Mouse (Mus musculus): ENCODE data around the gene Erv3. TPM values are rescaled to one million over a fixed set of nuclear protein-coding genes. Genes with fewer than 3 reads are reported as not detected.

The Erv3 gene
- not detected in 2 replicates for polyA plus RNA-seq (2014; fragmentation: Nextera tagmentation; extraction: Ambion mirVana)

DNA sequence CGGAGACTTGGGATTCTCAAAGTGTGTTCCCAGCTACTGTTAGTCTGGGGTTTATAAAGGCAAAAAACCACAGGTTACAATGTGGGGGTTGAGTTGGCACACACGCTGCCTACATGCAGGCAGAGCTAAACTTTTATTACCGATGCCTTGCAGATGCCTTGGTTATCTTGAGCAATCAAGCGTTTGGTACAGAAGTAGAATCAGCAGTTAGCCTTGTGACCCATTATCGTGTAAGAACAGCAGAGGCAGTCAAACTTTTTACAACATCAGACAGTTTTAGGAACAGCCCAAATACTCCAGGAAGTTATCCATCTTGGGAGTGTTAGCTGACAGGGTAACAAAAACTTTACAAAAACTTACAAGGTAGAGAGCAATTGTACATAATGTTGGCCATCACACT is at the start of gene Erv3:
TSS of gene Erv3 (minus strand) at position 27 of the 400 bp plus-strand sequence.
- DNase-seq (ENCODE audit: low spot score) (no peak), ATAC-seq (ENCODE audit: insufficient read depth, low FRiP score, low TSS enrichment) (no peak)
- no peaks in the 10 kb centered on the region for H3K36me3 ChIP-seq (ENCODE audit: control insufficient read depth, insufficient read depth, low read length)
- H3K9me3 ChIP-seq (ENCODE audit: control insufficient read depth, low read length), result no peaks in the 10 kb centered on the region
- H3K4me1 ChIP-seq (ENCODE audit: control insufficient read depth, insufficient read depth, low read length), result no peaks in the 10 kb centered on the region
- no peak within 1 kb of the TSS for H3K27ac ChIP-seq (ENCODE audit: low read depth, low read length)
- no peak within 1 kb of the TSS for H3K4me2 ChIP-seq (ENCODE audit: low read depth)
- H3K27me3 ChIP-seq (ENCODE audit: control insufficient read depth, insufficient read depth, low read length), result no peaks in the 10 kb centered on the region
- no peak within 1 kb of the TSS for H3K4me3 ChIP-seq (ENCODE audit: low read depth, low read length)
- WGBS, result 89% methylated on average over 5 of the region's 5 CpGs
- H3K9ac ChIP-seq (ENCODE audit: low read length), result no peak within 1 kb of the TSS

DNA sequence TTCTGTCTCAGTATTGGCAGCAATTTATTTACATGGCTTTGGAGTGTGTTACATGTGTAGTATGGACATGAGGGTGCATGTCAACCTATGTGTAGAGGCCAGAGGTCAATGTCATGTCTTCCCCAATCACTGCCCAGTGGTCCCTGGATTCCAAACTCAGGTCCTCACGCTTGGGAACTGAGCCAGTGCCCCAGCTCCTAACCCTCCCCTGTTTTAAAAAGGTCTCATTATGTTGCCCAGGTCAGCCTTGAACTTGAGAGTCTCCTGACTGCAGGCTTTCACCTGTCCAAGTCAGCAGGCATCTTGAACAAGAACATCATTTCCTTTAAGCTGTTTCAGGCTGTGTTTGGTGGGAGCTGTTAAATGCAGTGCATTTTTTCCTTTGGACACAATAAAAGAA is 49.4 kb upstream of the Erv3 start:
- no peaks in the 10 kb centered on the region for H3K4me1 ChIP-seq (ENCODE audit: control insufficient read depth, insufficient read depth, low read length)

DNA sequence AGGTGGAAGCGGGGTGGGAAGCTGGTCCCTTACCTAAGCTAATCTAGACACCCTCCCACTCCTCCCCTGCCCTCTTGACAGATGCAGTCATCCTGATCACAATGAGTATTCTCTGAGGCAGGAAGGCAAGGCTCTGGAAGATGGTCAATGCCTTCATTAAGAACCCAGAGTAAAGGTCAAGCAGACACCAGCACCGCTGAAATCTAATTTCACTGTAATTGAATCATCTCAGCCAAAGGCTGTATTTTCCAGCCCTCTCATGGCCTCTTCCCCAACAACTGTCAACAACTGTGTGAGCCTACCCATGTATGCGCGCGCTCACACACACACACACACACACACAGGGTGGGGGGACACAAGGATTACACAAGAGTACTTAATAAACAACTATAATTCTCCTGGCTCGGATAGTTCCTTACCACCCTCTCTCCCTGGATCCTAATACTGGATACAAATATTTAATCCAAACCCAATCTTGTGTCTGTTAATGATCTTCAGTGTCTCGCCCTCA is 48.9 kb upstream of the Erv3 start:
- WGBS, result 81% methylated on average over 7 of the region's 7 CpGs
- H3K27ac ChIP-seq (ENCODE audit: low read depth, low read length), result 0 out of 2 replicates have a peak overlapping the region, but pooled peaks have one; percentile 44
- H3K4me3 ChIP-seq (ENCODE audit: low read depth, low read length), result no peak overlapping the region
- no peak for DNase-seq (ENCODE audit: low spot score)
- no peak overlapping the region for H3K9ac ChIP-seq (ENCODE audit: low read length)
- no peaks in the 10 kb centered on the region for H3K4me1 ChIP-seq (ENCODE audit: control insufficient read depth, insufficient read depth, low read length)
- H3K27me3 ChIP-seq (ENCODE audit: control insufficient read depth, insufficient read depth, low read length), result no peaks in the 10 kb centered on the region
- H3K9me3 ChIP-seq (ENCODE audit: control insufficient read depth, low read length), result no peaks in the 10 kb centered on the region
- ATAC-seq (ENCODE audit: insufficient read depth, low FRiP score, low TSS enrichment), result no peak
- no peaks in the 10 kb centered on the region for H3K36me3 ChIP-seq (ENCODE audit: control insufficient read depth, insufficient read depth, low read length)
- no peak overlapping the region for H3K4me2 ChIP-seq (ENCODE audit: low read depth)

More for the DNA sequence above, 49.4 kb upstream of the Erv3 start:
- no peak overlapping the region for H3K4me2 ChIP-seq (ENCODE audit: low read depth)
- no peak overlapping the region for H3K27ac ChIP-seq (ENCODE audit: low read depth, low read length)
- ATAC-seq (ENCODE audit: insufficient read depth, low FRiP score, low TSS enrichment) (no peak; the same call in 1 of the 2 replicates), DNase-seq (ENCODE audit: low spot score) (no peak)
- no peaks in the 10 kb centered on the region for H3K27me3 ChIP-seq (ENCODE audit: control insufficient read depth, insufficient read depth, low read length)
- no peaks in the 10 kb centered on the region for H3K36me3 ChIP-seq (ENCODE audit: control insufficient read depth, insufficient read depth, low read length)
- H3K9ac ChIP-seq (ENCODE audit: low read length), result no peak overlapping the region
- H3K9me3 ChIP-seq (ENCODE audit: control insufficient read depth, low read length), result no peaks in the 10 kb centered on the region
- WGBS, result 77% methylated on average over 1 of the region's 1 CpGs
- H3K4me3 ChIP-seq (ENCODE audit: low read depth, low read length), result no peak overlapping the region

DNA sequence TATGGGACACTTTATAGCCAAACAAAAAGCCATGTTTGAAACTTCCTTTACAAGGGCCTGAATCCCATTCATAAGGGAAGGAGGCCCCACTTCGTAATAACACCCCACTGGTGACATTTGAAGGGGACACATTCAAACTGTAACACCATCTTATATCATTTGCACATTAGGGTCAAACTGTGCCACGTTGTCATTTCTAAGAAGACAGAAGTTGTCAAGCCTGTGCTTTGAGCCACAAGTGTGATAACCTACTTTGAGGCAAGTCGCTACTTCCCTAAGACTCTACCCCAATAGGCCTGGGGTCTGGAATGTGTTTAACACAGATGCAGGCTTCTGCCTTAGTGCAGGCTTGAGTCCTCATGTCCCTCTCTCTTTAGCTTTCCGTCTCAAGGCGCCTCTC is 47.8 kb upstream of the Erv3 start:
- no peaks in the 10 kb centered on the region for H3K27me3 ChIP-seq (ENCODE audit: control insufficient read depth, insufficient read depth, low read length)
- H3K4me3 ChIP-seq (ENCODE audit: low read depth, low read length), result no peak overlapping the region
- H3K9ac ChIP-seq (ENCODE audit: low read length), result no peak overlapping the region
- H3K4me1 ChIP-seq (ENCODE audit: control insufficient read depth, insufficient read depth, low read length), result no peaks in the 10 kb centered on the region
- H3K9me3 ChIP-seq (ENCODE audit: control insufficient read depth, low read length), result no peaks in the 10 kb centered on the region
- H3K4me2 ChIP-seq (ENCODE audit: low read depth), result no peak overlapping the region
- WGBS, result 83% methylated on average over 5 of the region's 5 CpGs
- no peaks in the 10 kb centered on the region for H3K36me3 ChIP-seq (ENCODE audit: control insufficient read depth, insufficient read depth, low read length)
- no peak for DNase-seq (ENCODE audit: low spot score)
- H3K27ac ChIP-seq (ENCODE audit: low read depth, low read length), result no peak overlapping the region
- no peak for ATAC-seq (ENCODE audit: insufficient read depth, low FRiP score, low TSS enrichment)

DNA sequence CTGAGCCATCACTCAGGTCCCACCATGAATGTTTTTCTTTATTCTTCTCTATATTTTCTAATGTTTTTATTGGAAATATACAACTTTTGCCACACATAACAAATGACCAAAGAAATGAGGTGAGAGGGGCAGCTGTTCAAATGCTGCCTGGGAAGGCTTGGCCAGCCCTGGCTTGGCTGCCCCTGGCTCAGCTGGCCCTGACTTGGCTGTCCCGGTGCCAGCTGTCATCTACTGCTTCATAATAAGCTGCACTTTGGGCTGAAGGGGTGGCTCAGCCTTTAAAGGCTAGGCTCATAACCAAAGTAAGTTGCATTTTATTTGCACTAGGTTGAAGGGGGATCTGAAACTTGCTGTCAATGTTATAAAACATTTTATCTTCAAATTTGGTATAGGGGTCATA is 47.3 kb upstream of the Erv3 start:
- no peak overlapping the region for H3K4me3 ChIP-seq (ENCODE audit: low read depth, low read length)
- H3K4me1 ChIP-seq (ENCODE audit: control insufficient read depth, insufficient read depth, low read length), result no peaks in the 10 kb centered on the region
- ATAC-seq (ENCODE audit: insufficient read depth, low FRiP score, low TSS enrichment), result no peak
- H3K9me3 ChIP-seq (ENCODE audit: control insufficient read depth, low read length), result no peaks in the 10 kb centered on the region
- 61% methylated on average over 1 of the region's 1 CpGs for WGBS
- no peak overlapping the region for H3K9ac ChIP-seq (ENCODE audit: low read length)
- no peak for DNase-seq (ENCODE audit: low spot score)
- no peaks in the 10 kb centered on the region for H3K36me3 ChIP-seq (ENCODE audit: control insufficient read depth, insufficient read depth, low read length)
- H3K27ac ChIP-seq (ENCODE audit: low read depth, low read length), result no peak overlapping the region
- H3K4me2 ChIP-seq (ENCODE audit: low read depth), result no peak overlapping the region
- no peaks in the 10 kb centered on the region for H3K27me3 ChIP-seq (ENCODE audit: control insufficient read depth, insufficient read depth, low read length)

DNA sequence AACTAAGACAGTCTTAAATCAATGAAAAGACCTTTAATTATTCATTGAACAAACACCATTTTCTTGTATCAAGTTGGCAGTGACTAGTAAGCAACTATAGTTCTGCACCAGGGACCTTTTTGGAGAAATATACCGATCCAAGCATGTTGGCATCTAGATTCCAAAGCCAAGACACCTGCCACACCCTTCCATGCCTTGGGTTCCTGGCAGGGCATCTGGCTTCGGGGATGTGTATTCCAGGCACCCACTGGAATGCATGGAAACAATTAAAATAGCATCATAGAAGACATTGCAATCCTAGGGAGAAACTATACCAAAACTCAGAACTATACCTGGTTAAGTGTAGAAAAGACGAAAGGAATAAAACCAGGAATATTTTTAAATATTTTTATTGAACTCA is 46.7 kb upstream of the Erv3 start:
- no peak overlapping the region for H3K4me2 ChIP-seq (ENCODE audit: low read depth)
- H3K9me3 ChIP-seq (ENCODE audit: control insufficient read depth, low read length), result no peaks in the 10 kb centered on the region
- no peak overlapping the region for H3K9ac ChIP-seq (ENCODE audit: low read length)
- no peaks in the 10 kb centered on the region for H3K27me3 ChIP-seq (ENCODE audit: control insufficient read depth, insufficient read depth, low read length)
- H3K27ac ChIP-seq (ENCODE audit: low read depth, low read length), result no peak overlapping the region
- DNase-seq (ENCODE audit: low spot score) (no peak), ATAC-seq (ENCODE audit: insufficient read depth, low FRiP score, low TSS enrichment) (no peak)
- WGBS, result 85% methylated on average over 3 of the region's 3 CpGs
- no peaks in the 10 kb centered on the region for H3K36me3 ChIP-seq (ENCODE audit: control insufficient read depth, insufficient read depth, low read length)
- H3K4me3 ChIP-seq (ENCODE audit: low read depth, low read length), result no peak overlapping the region
- no peaks in the 10 kb centered on the region for H3K4me1 ChIP-seq (ENCODE audit: control insufficient read depth, insufficient read depth, low read length)

DNA sequence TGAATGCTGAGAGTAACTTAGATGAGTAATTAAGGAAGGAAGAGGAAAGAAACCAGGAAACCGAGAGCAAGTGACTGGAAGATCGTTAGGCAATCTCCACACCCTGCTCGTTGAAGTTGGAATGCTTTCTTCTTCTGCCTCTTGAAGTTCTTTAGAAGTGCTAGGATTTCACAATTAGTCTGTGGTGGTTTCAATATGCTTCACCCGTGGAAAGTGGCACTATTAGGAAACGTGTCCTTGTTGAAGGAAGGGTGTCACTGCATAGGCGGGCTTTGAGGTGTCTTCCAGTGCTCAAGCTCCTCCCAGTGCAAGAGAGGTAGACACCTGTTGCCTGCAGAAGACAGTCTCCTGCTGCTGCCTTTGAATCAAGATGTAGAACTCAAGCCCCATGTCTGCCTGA is 46.2 kb upstream of the Erv3 start:
- Histone ChIP-seq H3K9me3 (ENCODE audit: control insufficient read depth, low read length) (no peaks in the 10 kb centered on the region), H3K4me1 (ENCODE audit: control insufficient read depth, insufficient read depth, low read length) (no peaks in the 10 kb centered on the region), H3K27ac (ENCODE audit: low read depth, low read length) (no peak overlapping the region), H3K27me3 (ENCODE audit: control insufficient read depth, insufficient read depth, low read length) (no peaks in the 10 kb centered on the region), H3K4me3 (ENCODE audit: low read depth, low read length) (no peak overlapping the region), H3K9ac (ENCODE audit: low read length) (no peak overlapping the region), H3K4me2 (ENCODE audit: low read depth) (no peak overlapping the region), H3K36me3 (ENCODE audit: control insufficient read depth, insufficient read depth, low read length) (no peaks in the 10 kb centered on the region)
- WGBS, result 66% methylated on average over 6 of the region's 6 CpGs
- ATAC-seq (ENCODE audit: insufficient read depth, low FRiP score, low TSS enrichment) (no peak), DNase-seq (ENCODE audit: low spot score) (no peak)

DNA sequence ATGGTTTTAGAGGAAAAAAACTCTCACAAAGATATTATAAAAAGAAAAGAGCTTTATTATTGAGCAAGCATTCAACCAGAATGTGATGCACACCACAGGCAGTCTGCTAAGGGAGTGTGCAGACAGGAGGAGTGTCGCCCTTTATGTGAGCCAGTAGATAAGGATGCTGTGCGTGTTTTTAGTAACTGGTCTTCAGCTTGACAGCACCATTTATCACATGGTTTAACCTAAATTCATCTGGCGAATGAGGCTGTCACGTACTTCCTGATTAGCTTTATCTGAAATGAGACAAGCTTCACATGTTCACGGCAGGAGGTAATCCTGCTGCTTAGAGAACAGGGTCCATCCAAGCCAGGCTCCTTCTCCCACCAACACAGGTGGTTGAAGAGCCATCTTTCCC is 45.5 kb upstream of the Erv3 start:
- WGBS, result 72% methylated on average over 5 of the region's 5 CpGs
- no peak overlapping the region for H3K4me2 ChIP-seq (ENCODE audit: low read depth)

DNA sequence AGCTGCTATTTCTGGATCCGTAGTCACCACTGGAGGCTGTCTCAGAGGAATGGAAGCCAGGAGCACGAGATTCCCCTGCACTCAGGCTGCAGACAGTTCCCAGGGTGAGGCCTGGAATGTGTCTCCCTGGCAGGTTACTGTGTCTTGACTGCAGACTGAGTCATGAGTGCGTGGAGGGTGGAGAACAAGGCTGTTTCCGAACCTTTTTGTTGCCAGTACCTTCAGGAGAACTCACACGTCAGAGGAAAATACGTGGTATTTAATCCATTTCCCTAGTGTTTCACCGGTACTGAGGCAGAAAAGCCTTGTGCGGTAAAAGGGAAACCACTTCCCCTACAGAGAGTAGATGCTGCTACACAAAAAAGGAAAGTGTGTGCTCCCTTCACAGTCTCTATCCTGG is 43.3 kb upstream of the Erv3 start:
- Histone ChIP-seq H3K4me1 (ENCODE audit: control insufficient read depth, insufficient read depth, low read length) (no peaks in the 10 kb centered on the region), H3K9ac (ENCODE audit: low read length) (no peak overlapping the region), H3K4me2 (ENCODE audit: low read depth) (no peak overlapping the region), H3K36me3 (ENCODE audit: control insufficient read depth, insufficient read depth, low read length) (no peaks in the 10 kb centered on the region), H3K27me3 (ENCODE audit: control insufficient read depth, insufficient read depth, low read length) (no peaks in the 10 kb centered on the region), H3K4me3 (ENCODE audit: low read depth, low read length) (no peak overlapping the region), H3K9me3 (ENCODE audit: control insufficient read depth, low read length) (no peaks in the 10 kb centered on the region), H3K27ac (ENCODE audit: low read depth, low read length) (no peak overlapping the region)
- ATAC-seq (ENCODE audit: insufficient read depth, low FRiP score, low TSS enrichment), result no peak
- no peak for DNase-seq (ENCODE audit: low spot score)
- 63% methylated on average over 8 of the region's 8 CpGs for WGBS

More for the DNA sequence above, 45.5 kb upstream of the Erv3 start:
- no peaks in the 10 kb centered on the region for H3K9me3 ChIP-seq (ENCODE audit: control insufficient read depth, low read length)
- no peak overlapping the region for H3K27ac ChIP-seq (ENCODE audit: low read depth, low read length)
- no peaks in the 10 kb centered on the region for H3K4me1 ChIP-seq (ENCODE audit: control insufficient read depth, insufficient read depth, low read length)
- DNase-seq (ENCODE audit: low spot score) (no peak), ATAC-seq (ENCODE audit: insufficient read depth, low FRiP score, low TSS enrichment) (no peak)
- no peaks in the 10 kb centered on the region for H3K27me3 ChIP-seq (ENCODE audit: control insufficient read depth, insufficient read depth, low read length)
- H3K36me3 ChIP-seq (ENCODE audit: control insufficient read depth, insufficient read depth, low read length), result no peaks in the 10 kb centered on the region
- no peak overlapping the region for H3K4me3 ChIP-seq (ENCODE audit: low read depth, low read length)
- H3K9ac ChIP-seq (ENCODE audit: low read length), result no peak overlapping the region
